Mouse (Mus musculus): ENCODE measurements at regions not wholly inside any gene's neighbourhood (a gene's known extent, or its start where the extent isn't known, plus 50 kb on each side); places are given as distances from the start of the nearest gene placed in this dataset.
A peak's percentile ranks its signal among the peaks of the same experiment; 100 is the strongest.
"Not testable (repeated sequence)": the region's sequence is repeated elsewhere in the genome, so short reads cannot be mapped to it uniquely, and the experiment has no call there.

GRCm38 (mm10) chr6:103809986-103810341 lies 299.6 kb downstream of the Chl1 start:
- no peak for DNase-seq (ENCODE audit: low spot score in 2 of 2)

GRCm38 (mm10) chr6:103810342-103811001 lies 300.1 kb downstream of the Chl1 start:
- DNase-seq (ENCODE audit: low spot score in 2 of 2), result no peak

GRCm38 (mm10) chr6:103816396-103816795 lies 306.0 kb downstream of the Chl1 start:
- not testable (repeated sequence) for DNase-seq (ENCODE audit: low spot score in 2 of 2)

GRCm38 (mm10) chr6:103826042-103826441 lies 315.7 kb downstream of the Chl1 start:
- DNase-seq (ENCODE audit: low spot score in 2 of 2), result no peak

- DNase-seq (ENCODE audit: low spot score in 2 of 2), result no peak
Observed at GRCm38 (mm10) chr6:103827623-103828022, 317.2 kb downstream of the Chl1 start.

GRCm38 (mm10) chr6:103828866-103829265 lies 318.5 kb downstream of the Chl1 start:
- no peak for DNase-seq (ENCODE audit: low spot score in 2 of 2)

- no peak for DNase-seq (ENCODE audit: low spot score in 2 of 2)
Observed at GRCm38 (mm10) chr6:103832301-103832700, 321.9 kb downstream of the Chl1 start.

GRCm38 (mm10) chr6:103832808-103833207 lies 322.4 kb downstream of the Chl1 start:
- DNase-seq (ENCODE audit: low spot score in 2 of 2), result no peak

GRCm38 (mm10) chr6:103833501-103834132 lies 323.2 kb downstream of the Chl1 start:
- peak in 1 of 2 experiments; percentile 5 for DNase-seq (ENCODE audit: low spot score in 2 of 2)

- DNase-seq (ENCODE audit: low spot score in 2 of 2), result no peak
Observed at GRCm38 (mm10) chr6:103834726-103835229, 324.4 kb downstream of the Chl1 start.

- no peak for DNase-seq (ENCODE audit: low spot score in 2 of 2)
Observed at GRCm38 (mm10) chr6:103859787-103860186, 349.4 kb downstream of the Chl1 start.

GRCm38 (mm10) chr6:103893455-103893854 lies 383.1 kb downstream of the Chl1 start:
- DNase-seq (ENCODE audit: low spot score in 2 of 2), result no peak

- no peak for DNase-seq (ENCODE audit: low spot score in 2 of 2)
Observed at GRCm38 (mm10) chr6:103924504-103924903, 414.1 kb downstream of the Chl1 start.

- no peak for DNase-seq (ENCODE audit: low spot score in 2 of 2)
Observed at GRCm38 (mm10) chr6:103927094-103927493, 416.7 kb downstream of the Chl1 start.

GRCm38 (mm10) chr6:103940345-103940744 lies 430.0 kb downstream of the Chl1 start:
- no peak for DNase-seq (ENCODE audit: low spot score in 2 of 2)

- no peak for DNase-seq (ENCODE audit: low spot score in 2 of 2)
Observed at GRCm38 (mm10) chr6:103944361-103944760, 434.0 kb downstream of the Chl1 start.

- no peak for DNase-seq (ENCODE audit: low spot score in 2 of 2)
Observed at GRCm38 (mm10) chr6:103947474-103947873, 437.1 kb downstream of the Chl1 start.

- no peak for DNase-seq (ENCODE audit: low spot score in 2 of 2)
Observed at GRCm38 (mm10) chr6:103953134-103953771, 442.9 kb downstream of the Chl1 start.

- no peak for DNase-seq (ENCODE audit: low spot score in 2 of 2)
Observed at GRCm38 (mm10) chr6:103959002-103959401, 448.6 kb downstream of the Chl1 start.

GRCm38 (mm10) chr6:103967811-103968420 lies 457.5 kb downstream of the Chl1 start:
- no peak for DNase-seq (ENCODE audit: low spot score in 2 of 2)

- DNase-seq (ENCODE audit: low spot score in 2 of 2), result no peak
Observed at GRCm38 (mm10) chr6:103999186-103999585, 488.8 kb downstream of the Chl1 start.

Data from adrenal gland, postnatal 4 days (tissue).